Mouse (Mus musculus): ENCODE results near the gene Prom1. TPM values are rescaled to one million over a fixed set of nuclear protein-coding genes. Genes with fewer than 3 reads are reported as not detected.

Gene Prom1
- polyA plus RNA-seq, 2 experiments = 4.1 to 11.5 TPM

DNA sequence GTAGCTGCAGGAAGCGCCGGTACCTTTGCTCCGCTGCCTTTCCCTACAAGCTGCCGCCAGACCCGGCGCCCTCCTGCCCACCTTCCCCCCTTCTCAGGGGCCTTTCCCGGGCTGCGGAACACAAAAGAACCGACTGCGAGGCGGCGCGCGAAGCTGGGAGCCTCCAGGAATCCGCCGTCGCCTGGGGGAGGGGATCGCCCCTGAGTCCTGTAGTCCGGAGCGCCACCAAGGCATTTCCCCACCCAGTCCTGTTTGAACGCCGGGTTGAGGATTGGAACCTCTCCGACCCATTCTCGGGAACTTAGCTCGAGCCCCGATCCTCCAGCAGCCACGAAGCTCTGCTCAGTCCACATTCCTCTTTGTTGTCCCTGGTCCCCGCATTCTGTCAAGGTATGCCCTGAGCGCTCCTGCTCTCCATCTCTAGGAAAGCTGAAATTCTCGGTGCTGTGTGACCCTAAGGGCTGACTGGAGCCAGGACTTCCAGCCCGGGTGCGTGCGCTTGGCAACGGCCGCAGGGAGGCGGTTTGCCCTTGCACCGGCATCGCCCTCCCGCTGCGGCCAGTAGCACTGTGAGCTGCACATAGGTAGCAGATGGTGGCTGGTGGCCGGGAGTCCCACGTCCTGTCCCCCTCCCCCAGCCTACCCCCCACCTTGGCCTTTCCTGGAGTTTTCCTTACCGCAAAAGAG, 1.1 kb downstream of the Prom1 start:
- WGBS (ENCODE audit: insufficient replicate concordance) = under 1% methylated on average over 43 of the region's 43 CpGs
- Histone ChIP-seq H3K27ac (no peak overlapping the region), H3K4me3 (ENCODE audit: insufficient read depth in 1 of 2, low read depth in 2 of 2, low read length in 2 of 2) (peak overlapping the region; percentile 26 to 50), H3K27me3 (ENCODE audit: control insufficient read depth, insufficient read depth, low read length) (peaks cover 31% of the 10 kb centered on the region), H3K36me3 (replicated peaks; ENCODE audit: control insufficient read depth, insufficient read depth, low read depth) (no peaks in the 10 kb centered on the region), H3K4me1 (replicated peaks; ENCODE audit: control insufficient read depth in 2 of 2, insufficient read depth in 2 of 2, low read length in 1 of 2) (peaks cover 0 to 2% of the 10 kb centered on the region in 2 experiments; a peak in 1 of 4 replicates), H3K9me3 (ENCODE audit: control insufficient read depth, low read length) (no peaks in the 10 kb centered on the region), H3K4me2 (ENCODE audit: low read depth) (peak overlapping the region; percentile 57), H3K9ac (replicated peaks) (no peak overlapping the region; the same call in 1 of the 2 replicates)
- ATAC-seq (ENCODE audit: insufficient read depth) (peak; percentile 28; the same call in 1 of the 2 replicates), DNase-seq (ENCODE audit: low read depth in 3 of 3, low spot score in 3 of 3) (no peak)
- no peak for TF ChIP-seq EP300 (IDR thresholded peaks at IDR 0.05; ENCODE audit: low read depth)
- TF ChIP-seq CTCF (IDR thresholded peaks at IDR 0.05; ENCODE audit: low read depth) = no peak

DNA sequence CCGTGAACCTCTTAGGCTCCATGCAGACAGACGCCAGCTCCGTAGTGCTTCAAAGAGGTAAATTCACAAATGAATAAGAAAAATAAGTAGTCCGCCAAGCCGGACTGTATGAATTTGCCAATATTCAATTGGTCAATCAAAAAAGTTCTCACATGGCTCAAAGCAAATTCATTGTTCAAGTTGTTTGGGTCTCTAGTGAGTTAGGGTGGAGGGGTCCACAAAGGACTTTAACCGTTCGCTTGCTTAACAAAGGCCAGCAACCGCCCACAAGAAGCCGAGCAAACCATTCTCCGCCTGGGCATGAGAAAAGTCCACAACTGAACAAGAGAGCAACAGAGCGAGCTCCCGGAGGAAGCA, 1.7 kb downstream of the Prom1 start:
- peak overlapping the region; percentile 57 for H3K4me2 ChIP-seq (ENCODE audit: low read depth)
- H3K9ac ChIP-seq (replicated peaks) = no peak overlapping the region; the same call in 1 of the 2 replicates
- TF ChIP-seq EP300 (IDR thresholded peaks at IDR 0.05; ENCODE audit: low read depth) = no peak
- no peak for TF ChIP-seq CTCF (IDR thresholded peaks at IDR 0.05; ENCODE audit: low read depth)
- WGBS (ENCODE audit: insufficient replicate concordance) = 16% methylated on average over 12 of the region's 12 CpGs
- ATAC-seq (ENCODE audit: insufficient read depth) (no peak), DNase-seq (ENCODE audit: low read depth in 3 of 3, low spot score in 3 of 3) (no peak)
- no peaks in the 10 kb centered on the region for H3K9me3 ChIP-seq (ENCODE audit: control insufficient read depth, low read length)
- no peaks in the 10 kb centered on the region for H3K36me3 ChIP-seq (replicated peaks; ENCODE audit: control insufficient read depth, insufficient read depth, low read depth)
- H3K4me3 ChIP-seq (ENCODE audit: insufficient read depth in 1 of 2, low read depth in 2 of 2, low read length in 2 of 2) = peak overlapping the region; percentile 26 to 50
- H3K27me3 ChIP-seq (ENCODE audit: control insufficient read depth, insufficient read depth, low read length) = peaks cover 31% of the 10 kb centered on the region
- no peak overlapping the region for H3K27ac ChIP-seq
- H3K4me1 ChIP-seq (replicated peaks; ENCODE audit: control insufficient read depth in 2 of 2, insufficient read depth in 2 of 2, low read length in 1 of 2) = no peaks in the 10 kb centered on the region

GRCm38 (mm10) chr5:44096996-44097395, 4.8 kb downstream of the Prom1 start:
- ATAC-seq (ENCODE audit: insufficient read depth) = no peak
- no peak overlapping the region for H3K4me3 ChIP-seq (ENCODE audit: insufficient read depth in 1 of 2, low read depth in 2 of 2, low read length in 2 of 2)
- H3K9me3 ChIP-seq (ENCODE audit: control insufficient read depth, low read length) = no peaks in the 10 kb centered on the region
- WGBS (ENCODE audit: insufficient replicate concordance) = 62% methylated on average over 5 of the region's 5 CpGs
- peaks cover 27% of the 10 kb centered on the region for H3K27me3 ChIP-seq (ENCODE audit: control insufficient read depth, insufficient read depth, low read length)
- H3K4me1 ChIP-seq (replicated peaks; ENCODE audit: control insufficient read depth in 2 of 2, insufficient read depth in 2 of 2, low read length in 1 of 2) = no peaks in the 10 kb centered on the region
- TF ChIP-seq CTCF (IDR thresholded peaks at IDR 0.05; ENCODE audit: low read depth) (no peak), EP300 (IDR thresholded peaks at IDR 0.05; ENCODE audit: low read depth) (no peak)
- no peak overlapping the region for H3K9ac ChIP-seq (replicated peaks)
- H3K36me3 ChIP-seq (replicated peaks; ENCODE audit: control insufficient read depth, insufficient read depth, low read depth) = no peaks in the 10 kb centered on the region
- DNase-seq (ENCODE audit: low read depth in 3 of 3, low spot score in 3 of 3) = no peak
- H3K4me2 ChIP-seq (ENCODE audit: low read depth) = no peak overlapping the region
- no peak overlapping the region for H3K27ac ChIP-seq

- no peak for DNase-seq (ENCODE audit: low read depth in 3 of 3, low spot score in 3 of 3)
- no peak overlapping the region for H3K27ac ChIP-seq
- ATAC-seq (ENCODE audit: insufficient read depth) = no peak
- H3K4me3 ChIP-seq (ENCODE audit: insufficient read depth in 1 of 2, low read depth in 2 of 2, low read length in 2 of 2) = no peak overlapping the region
- no peaks in the 10 kb centered on the region for H3K9me3 ChIP-seq (ENCODE audit: control insufficient read depth, low read length)
- no peak overlapping the region for H3K9ac ChIP-seq (replicated peaks)
- H3K4me2 ChIP-seq (ENCODE audit: low read depth) = no peak overlapping the region
- TF ChIP-seq EP300 (IDR thresholded peaks at IDR 0.05; ENCODE audit: low read depth) (no peak), CTCF (IDR thresholded peaks at IDR 0.05; ENCODE audit: low read depth) (no peak)
- H3K4me1 ChIP-seq (replicated peaks; ENCODE audit: control insufficient read depth in 2 of 2, insufficient read depth in 2 of 2, low read length in 1 of 2) = no peaks in the 10 kb centered on the region
- 74% methylated on average over 10 of the region's 10 CpGs for WGBS (ENCODE audit: insufficient replicate concordance)
- H3K36me3 ChIP-seq (replicated peaks; ENCODE audit: control insufficient read depth, insufficient read depth, low read depth) = no peaks in the 10 kb centered on the region
- peaks cover 18% of the 10 kb centered on the region for H3K27me3 ChIP-seq (ENCODE audit: control insufficient read depth, insufficient read depth, low read length)
Measured at GRCm38 (mm10) chr5:44096106-44096505, 5.7 kb downstream of the Prom1 start.

DNA sequence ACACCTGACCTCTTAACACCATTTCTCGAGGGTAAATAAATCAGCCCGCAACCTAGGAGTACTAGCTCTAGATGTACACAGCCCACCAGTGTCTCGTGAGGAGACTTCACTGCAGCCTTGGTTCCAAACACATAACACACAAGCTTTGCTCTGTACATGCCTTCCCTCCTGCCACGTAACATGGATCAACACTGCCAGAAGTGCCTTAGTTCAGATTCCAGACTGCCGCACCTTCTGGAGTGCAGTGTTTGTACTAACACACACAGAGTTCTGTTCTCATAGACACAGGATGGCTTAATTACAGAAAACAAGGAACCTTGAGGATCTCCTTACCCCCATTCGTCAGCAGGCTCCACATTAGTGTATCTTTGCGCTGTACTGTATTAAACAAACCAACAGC, 6.1 kb downstream of the Prom1 start:
- WGBS (ENCODE audit: insufficient replicate concordance) = 63% methylated on average over 7 of the region's 7 CpGs
- no peaks in the 10 kb centered on the region for H3K4me1 ChIP-seq (replicated peaks; ENCODE audit: control insufficient read depth in 2 of 2, insufficient read depth in 2 of 2, low read length in 1 of 2)

More for the DNA sequence above, 6.1 kb downstream of the Prom1 start:
- Histone ChIP-seq H3K9me3 (ENCODE audit: control insufficient read depth, low read length) (no peaks in the 10 kb centered on the region), H3K4me2 (ENCODE audit: low read depth) (no peak overlapping the region), H3K36me3 (replicated peaks; ENCODE audit: control insufficient read depth, insufficient read depth, low read depth) (no peaks in the 10 kb centered on the region), H3K27me3 (ENCODE audit: control insufficient read depth, insufficient read depth, low read length) (peaks cover 14% of the 10 kb centered on the region), H3K9ac (replicated peaks) (no peak overlapping the region), H3K27ac (no peak overlapping the region), H3K4me3 (ENCODE audit: insufficient read depth in 1 of 2, low read depth in 2 of 2, low read length in 2 of 2) (no peak overlapping the region)
- TF ChIP-seq EP300 (IDR thresholded peaks at IDR 0.05; ENCODE audit: low read depth) (no peak), CTCF (IDR thresholded peaks at IDR 0.05; ENCODE audit: low read depth) (no peak)
- ATAC-seq (ENCODE audit: insufficient read depth) (no peak), DNase-seq (ENCODE audit: low read depth in 3 of 3, low spot score in 3 of 3) (no peak)

Measured in liver, embryonic 14.5 days (tissue).